Mouse (Mus musculus) hindbrain, embryonic 15.5 days (tissue): ENCODE data around the gene Atox1. TPM values are rescaled to one million over a fixed set of nuclear protein-coding genes. Genes with fewer than 3 reads are reported as not detected.
"Not testable (repeated sequence)": the region's sequence is repeated elsewhere in the genome, so short reads cannot be mapped to it uniquely, and the experiment has no call there.

ENCODE experiments used
- ATAC-seq: fragments of 200-750 bp; cut with Nextera tagmentation; 2 replicates; pipeline ENCODE4 v1.8.0; 2017; ENCODE audit warnings: low read depth, moderate number of reproducible peaks, moderate TSS enrichment; ENCODE audit not compliant: low FRiP score
- H3K27ac ChIP-seq: fragments of 300-500 bp; sonication (generic); replicated peaks from 2 replicates; pipeline ENCODE4 v1.5.1; 2015; ENCODE audit warnings: mild to moderate bottlenecking, inconsistent platforms
- H3K27me3 ChIP-seq: fragments of 300-500 bp; sonication (generic); 2 replicates; pipeline ENCODE4 v1.6.1; 2015; ENCODE audit warnings: control low read depth, inconsistent platforms
- H3K36me3 ChIP-seq: fragments of 300-500 bp; sonication (generic); 2 replicates; pipeline ENCODE4 v1.6.1; 2015; ENCODE audit warnings: control low read depth, inconsistent platforms
- H3K4me1 ChIP-seq: fragments of 300-500 bp; sonication (generic); replicated peaks from 2 replicates; pipeline ENCODE4 v1.6.1; 2015; ENCODE audit warnings: control low read depth, inconsistent platforms
- H3K4me2 ChIP-seq: fragments of 300-500 bp; sonication (generic); 2 replicates; pipeline ENCODE4 v1.6.1; 2015; ENCODE audit warnings: moderate library complexity, mild to moderate bottlenecking, inconsistent platforms
- H3K4me3 ChIP-seq: fragments of 300-500 bp; sonication (generic); 2 replicates; pipeline ENCODE4 v1.5.1; 2015; ENCODE audit warnings: mild to moderate bottlenecking, inconsistent platforms
- H3K9ac ChIP-seq: fragments of 300-500 bp; sonication (generic); 2 replicates; pipeline ENCODE4 v1.6.1; 2015; ENCODE audit warnings: inconsistent platforms
- H3K9me3 ChIP-seq: fragments of 300-500 bp; sonication (generic); 2 replicates; pipeline ENCODE4 v1.6.1; 2016; ENCODE audit warnings: control low read depth, inconsistent platforms
- whole genome bisulfite sequencing: fragments of 180-500 bp; shearing (Covaris S2); methylation state at CpG from one replicate; pipeline ENCODE4 v1.1.7; 2015; 5-methylcytosine and 5-hydroxymethylcytosine counted together
- polyA plus RNA-seq: library from polyadenylated mRNA; unstranded; fragments of >200 nt; fragmentation: Nextera tagmentation; extraction: Ambion mirVana; gene quantifications from 2 replicates; pipeline ENCODE4 v1.2.1, GENCODE M21; 2015

Gene Atox1
- polyA plus RNA-seq, 1 experiment from 2014 or later = 275 TPM

DNA sequence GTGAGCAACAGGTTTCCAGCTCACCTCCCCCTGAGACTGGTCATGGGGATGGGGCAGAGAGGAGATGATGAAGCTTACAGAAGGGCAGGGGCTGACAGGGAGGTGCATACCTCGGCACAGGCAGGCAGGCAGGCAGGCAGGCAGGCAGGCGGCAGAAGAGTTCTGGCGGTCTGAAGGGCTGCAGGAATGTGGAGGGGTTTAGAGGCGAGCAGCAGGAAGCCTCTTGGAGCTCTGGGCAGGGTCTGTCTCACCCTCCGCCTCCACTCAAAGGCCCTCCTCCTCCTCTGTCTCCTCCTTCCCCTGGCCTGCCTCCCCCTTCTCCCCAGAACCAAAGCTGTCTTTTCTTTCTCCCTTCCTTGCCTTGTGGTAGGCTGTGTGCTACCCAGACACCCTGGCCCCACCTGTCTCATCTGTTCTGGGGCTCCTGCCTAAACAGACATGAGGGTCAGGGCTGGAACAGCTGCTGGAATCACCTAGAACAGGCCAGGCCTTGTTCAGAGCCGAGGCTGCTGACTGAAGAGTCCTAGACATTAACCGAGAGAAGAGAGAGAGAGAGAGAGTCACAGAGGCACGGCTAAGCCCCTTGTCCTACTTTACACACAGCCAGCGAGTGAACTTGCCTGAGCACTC lies 41.2 kb downstream of the Atox1 start:
- Histone ChIP-seq H3K9ac (peak overlapping the region; percentile 43), H3K36me3 (no peaks in the 10 kb centered on the region), H3K9me3 (no peaks in the 10 kb centered on the region), H3K4me2 (peak overlapping the region; percentile 52), H3K4me3 (peak overlapping the region; percentile 32), H3K27me3 (no peaks in the 10 kb centered on the region), H3K4me1 (peaks cover 39% of the 10 kb centered on the region), H3K27ac (peak overlapping the region; percentile 76)
- peak; percentile 82 for ATAC-seq
- WGBS = 5% methylated on average over 8 of the region's 9 CpGs

DNA sequence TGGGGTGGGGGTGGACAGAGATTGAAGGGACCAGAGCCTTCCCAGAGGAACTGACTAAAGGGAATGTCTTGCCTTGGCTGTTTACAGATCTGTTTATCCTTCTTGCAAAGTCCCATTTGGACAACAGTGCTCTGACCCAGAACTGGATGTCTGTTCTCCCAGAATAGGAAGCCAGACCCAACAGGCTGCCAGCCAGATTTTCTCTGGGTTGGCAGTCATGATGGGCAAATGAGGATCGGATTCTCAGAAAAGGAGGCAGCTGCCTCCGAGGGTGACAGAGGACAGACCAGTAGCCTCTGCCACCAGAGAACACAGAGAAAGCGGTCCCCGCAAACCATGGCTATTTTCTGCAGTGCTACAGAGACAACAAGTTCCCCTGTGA lies 41.8 kb downstream of the Atox1 start:
- peak overlapping the region; percentile 76 for H3K27ac ChIP-seq
- no peaks in the 10 kb centered on the region for H3K9me3 ChIP-seq
- peak overlapping the region; percentile 52 for H3K4me2 ChIP-seq
- H3K4me1 ChIP-seq = peaks cover 38% of the 10 kb centered on the region
- H3K36me3 ChIP-seq = no peaks in the 10 kb centered on the region
- 2% methylated on average over 4 of the region's 4 CpGs for WGBS
- H3K27me3 ChIP-seq = no peaks in the 10 kb centered on the region
- no peak for ATAC-seq
- H3K4me3 ChIP-seq = peak overlapping the region; percentile 32
- H3K9ac ChIP-seq = peak overlapping the region; percentile 43

DNA sequence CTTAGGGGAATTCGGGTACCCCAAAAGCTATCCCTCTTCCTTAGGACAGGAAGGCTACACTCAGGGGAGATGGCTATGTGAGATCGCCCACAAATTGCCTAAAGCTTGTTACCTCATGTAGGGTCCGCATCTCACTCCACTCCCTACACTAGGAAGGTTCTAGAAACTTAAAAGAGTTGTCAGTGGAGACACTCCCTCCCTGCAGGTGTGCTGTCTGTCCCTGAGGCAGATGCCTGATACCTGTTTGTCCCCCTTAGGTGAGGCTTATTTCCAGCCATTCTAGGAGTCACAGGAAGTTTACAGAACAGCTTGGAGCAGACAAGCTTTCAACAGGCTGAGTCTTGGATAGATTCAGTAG lies 42.4 kb downstream of the Atox1 start:
- Histone ChIP-seq H3K27ac (peak overlapping the region; percentile 3; the same call in 1 of the 2 replicates), H3K9me3 (no peaks in the 10 kb centered on the region), H3K9ac (peak overlapping the region; percentile 1), H3K4me2 (peak overlapping the region; percentile 52), H3K4me1 (peaks cover 32% of the 10 kb centered on the region), H3K4me3 (peak overlapping the region; percentile 32), H3K27me3 (no peaks in the 10 kb centered on the region), H3K36me3 (no peaks in the 10 kb centered on the region)
- no peak for ATAC-seq
- 12% methylated on average over 3 of the region's 3 CpGs for WGBS

DNA sequence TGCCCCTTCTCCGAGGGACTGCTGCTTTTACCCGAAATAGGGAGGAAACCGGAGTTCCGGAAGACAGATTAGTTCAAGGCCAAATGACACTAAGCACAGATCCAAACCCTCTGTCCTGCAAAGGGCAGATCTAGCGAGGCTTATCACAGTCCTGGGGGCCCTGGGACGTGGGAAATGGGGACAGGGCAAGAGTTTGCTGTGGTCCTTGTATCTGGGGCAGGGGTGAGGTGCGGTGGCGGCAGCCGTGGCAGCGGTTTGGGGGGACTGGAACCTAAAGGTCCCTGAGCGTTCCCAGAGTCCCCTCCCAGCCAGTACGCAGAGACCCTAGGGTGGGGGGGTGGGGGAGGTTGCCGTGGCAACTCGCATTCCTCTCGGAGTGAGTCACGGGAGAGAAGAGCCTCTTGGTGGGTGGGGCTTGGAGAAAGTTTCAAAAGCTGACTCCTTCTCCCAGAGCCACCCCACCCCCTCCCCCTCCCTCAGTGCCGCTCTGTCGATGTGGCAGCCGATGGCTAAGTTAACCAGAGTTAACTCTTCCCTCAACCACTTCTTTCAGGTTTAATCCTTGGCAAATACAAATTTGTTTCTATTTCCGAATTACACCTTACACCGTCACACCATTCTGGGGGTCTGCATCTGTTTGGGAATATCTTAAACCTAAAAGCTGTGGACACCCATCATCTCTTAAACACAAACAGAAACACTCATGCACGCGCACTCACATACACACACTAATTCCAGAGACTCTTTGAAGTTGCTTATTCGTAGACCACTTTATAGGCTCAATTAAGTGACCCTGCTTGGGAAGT lies 42.9 kb downstream of the Atox1 start:
- Histone ChIP-seq H3K27me3 (no peaks in the 10 kb centered on the region), H3K4me1 (peaks cover 30% of the 10 kb centered on the region), H3K9ac (peak overlapping the region; percentile 4; the same call in 1 of the 2 replicates), H3K4me3 (peak overlapping the region; percentile 32), H3K9me3 (no peaks in the 10 kb centered on the region), H3K36me3 (no peaks in the 10 kb centered on the region), H3K4me2 (peak overlapping the region; percentile 52), H3K27ac (peak overlapping the region; percentile 55)
- WGBS = 2% methylated on average over 23 of the region's 24 CpGs
- ATAC-seq = peak; percentile 68

DNA sequence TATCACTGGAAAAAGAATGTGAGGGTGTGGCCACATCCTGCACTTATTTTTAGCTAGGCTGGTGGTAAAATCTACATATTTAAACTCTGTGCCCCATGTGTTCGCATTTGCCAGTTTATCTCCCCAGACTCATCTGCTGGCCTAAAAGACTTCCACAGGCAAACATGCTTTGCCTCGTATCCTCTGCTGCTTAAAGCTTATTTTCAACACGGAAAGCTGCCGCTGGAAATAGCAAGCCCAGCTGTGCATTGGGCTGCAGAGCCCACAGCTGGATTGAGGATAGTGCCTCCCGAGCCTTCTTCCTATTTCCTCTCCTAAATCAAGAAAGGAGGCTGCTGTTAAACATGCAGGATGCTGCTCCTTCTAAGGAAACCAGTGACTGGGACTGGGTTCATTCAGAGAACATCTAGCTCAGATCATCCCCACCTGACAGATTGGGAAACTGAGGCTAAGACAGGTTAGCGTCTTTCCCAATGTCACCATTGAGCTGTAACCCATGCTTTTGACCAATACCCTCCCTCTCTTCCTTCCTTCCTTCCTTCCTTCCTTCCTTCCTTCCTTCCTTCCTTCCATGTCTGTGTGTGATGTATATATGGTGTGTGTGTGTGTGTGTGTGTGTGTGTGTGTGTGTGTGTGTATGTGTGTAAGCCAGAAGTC lies 44.3 kb downstream of the Atox1 start:
- Histone ChIP-seq H3K9ac (no peak overlapping the region; the same call in 1 of the 2 replicates), H3K4me3 (no peak overlapping the region), H3K36me3 (no peaks in the 10 kb centered on the region), H3K9me3 (no peaks in the 10 kb centered on the region), H3K27ac (peak overlapping the region; percentile 23; the same call in 1 of the 2 replicates), H3K4me1 (peaks cover 34% of the 10 kb centered on the region), H3K4me2 (peak overlapping the region; percentile 52; the same call in 1 of the 2 replicates), H3K27me3 (no peaks in the 10 kb centered on the region)
- WGBS = 63% methylated on average over 6 of the region's 6 CpGs
- ATAC-seq = no peak

DNA sequence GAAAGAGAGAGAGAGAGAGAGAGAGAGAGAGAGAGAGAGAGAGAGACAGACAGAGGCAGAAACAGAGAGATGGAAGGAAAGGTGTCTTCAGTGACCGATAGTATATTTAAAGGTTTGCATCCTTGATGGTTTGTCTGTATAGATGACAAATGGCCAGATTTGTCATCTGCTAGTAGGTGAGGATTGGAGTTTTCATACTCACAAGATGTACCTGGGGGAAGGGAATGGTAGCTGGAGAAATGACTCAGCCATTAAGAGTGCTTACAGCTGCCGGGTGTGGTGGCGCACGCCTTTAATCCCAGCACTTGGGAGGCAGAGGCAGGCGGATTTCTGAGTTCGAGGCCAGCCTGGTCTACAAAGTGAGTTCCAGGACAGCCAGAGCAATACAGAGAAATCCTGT lies 45.3 kb downstream of the Atox1 start:
- not testable (repeated sequence) for H3K9me3 ChIP-seq, H3K4me2 ChIP-seq, H3K9ac ChIP-seq, ATAC-seq, H3K27ac ChIP-seq, H3K4me3 ChIP-seq, H3K27me3 ChIP-seq, H3K36me3 ChIP-seq
- H3K4me1 ChIP-seq = peaks cover 34% of the 10 kb centered on the region
- 96% methylated on average over 6 of the region's 6 CpGs for WGBS

DNA sequence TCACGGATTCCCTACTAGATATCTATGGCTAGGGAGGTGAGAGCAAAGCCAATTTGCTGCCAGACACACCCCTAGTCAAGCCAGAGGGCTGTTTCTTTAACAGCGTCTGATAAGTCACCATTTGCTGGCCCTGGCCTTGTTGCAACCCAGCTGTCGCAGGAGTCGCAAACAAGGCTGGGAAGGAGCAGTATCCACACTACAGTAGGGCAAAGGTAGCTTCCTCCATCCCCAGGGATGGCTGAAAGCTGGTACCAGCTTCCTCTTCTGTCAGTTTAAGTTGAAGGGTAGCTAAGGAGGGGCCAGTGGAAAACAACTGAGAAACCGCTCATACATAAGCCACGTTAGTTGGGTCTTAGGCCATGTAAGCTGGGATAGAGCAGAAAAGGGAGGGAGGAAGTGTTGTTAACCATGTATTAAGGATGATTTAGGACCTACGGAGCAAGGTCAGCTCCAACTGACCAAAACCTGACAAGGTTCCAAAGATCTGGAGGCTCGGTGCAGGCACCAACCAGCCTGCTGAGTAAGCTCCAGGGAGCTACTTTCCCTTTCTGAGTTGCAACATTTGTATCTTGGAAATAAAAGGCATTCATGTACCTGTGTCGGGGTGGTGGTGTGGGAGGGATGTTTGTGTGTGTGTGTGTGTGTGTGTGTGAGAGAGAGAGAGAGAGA lies 45.9 kb downstream of the Atox1 start:
- no peak overlapping the region for H3K27ac ChIP-seq

DNA sequence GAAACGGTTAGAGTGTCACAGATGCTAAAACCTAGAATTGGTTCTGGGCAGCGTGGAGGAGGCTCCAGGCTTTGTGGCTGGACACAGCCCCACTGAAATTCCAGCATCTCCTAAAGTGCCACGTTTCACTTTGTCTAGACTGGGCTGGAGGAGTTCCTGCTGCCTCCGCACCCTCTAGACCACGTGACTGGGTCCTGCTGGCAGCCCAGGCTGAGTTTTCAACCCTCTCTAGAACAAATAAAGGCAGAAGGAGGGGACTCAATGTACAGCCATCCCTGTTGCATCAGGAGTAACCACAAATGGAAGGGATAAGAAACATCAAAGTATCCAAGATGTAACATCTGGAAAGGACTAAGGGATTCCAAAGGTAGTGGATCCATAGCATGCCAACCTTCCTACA lies 46.7 kb downstream of the Atox1 start:
- no peak overlapping the region for H3K9ac ChIP-seq
- peaks cover 22% of the 10 kb centered on the region for H3K4me1 ChIP-seq
- no peaks in the 10 kb centered on the region for H3K9me3 ChIP-seq
- H3K27ac ChIP-seq = no peak overlapping the region
- no peak overlapping the region for H3K4me3 ChIP-seq
- no peaks in the 10 kb centered on the region for H3K36me3 ChIP-seq
- no peak overlapping the region for H3K4me2 ChIP-seq
- 71% methylated on average over 5 of the region's 5 CpGs for WGBS
- ATAC-seq = no peak
- no peaks in the 10 kb centered on the region for H3K27me3 ChIP-seq

More for the DNA sequence above, 45.9 kb downstream of the Atox1 start:
- WGBS = 71% methylated on average over 9 of the region's 9 CpGs
- ATAC-seq = no peak
- no peaks in the 10 kb centered on the region for H3K36me3 ChIP-seq
- no peak overlapping the region for H3K4me3 ChIP-seq
- H3K9ac ChIP-seq = no peak overlapping the region
- H3K9me3 ChIP-seq = no peaks in the 10 kb centered on the region
- no peaks in the 10 kb centered on the region for H3K27me3 ChIP-seq
- no peak overlapping the region for H3K4me2 ChIP-seq
- peaks cover 31% of the 10 kb centered on the region for H3K4me1 ChIP-seq

DNA sequence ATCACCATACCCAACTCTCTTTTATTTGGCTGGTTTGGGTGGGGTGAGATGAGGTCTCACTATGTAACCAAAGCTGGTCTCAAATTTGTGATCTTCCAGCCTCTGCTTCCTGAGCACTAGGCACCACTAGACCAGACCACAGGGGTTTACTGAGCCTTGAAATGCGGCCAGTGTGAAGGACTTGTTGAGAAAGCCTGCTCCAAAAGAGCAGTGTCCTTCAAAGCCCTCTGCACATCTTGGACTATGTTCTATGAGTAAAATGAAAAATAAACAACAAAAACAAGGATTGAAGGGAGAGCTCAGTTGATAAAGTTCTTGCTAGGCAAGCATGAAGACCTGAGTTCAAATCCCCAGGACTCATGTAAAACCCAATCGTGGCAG lies 47.6 kb downstream of the Atox1 start:
- H3K4me2 ChIP-seq = no peak overlapping the region
- H3K36me3 ChIP-seq = no peaks in the 10 kb centered on the region
- no peaks in the 10 kb centered on the region for H3K27me3 ChIP-seq
- peaks cover 15% of the 10 kb centered on the region for H3K4me1 ChIP-seq
- no peak overlapping the region for H3K27ac ChIP-seq
- 92% methylated on average over 2 of the region's 2 CpGs for WGBS
- ATAC-seq = no peak
- no peaks in the 10 kb centered on the region for H3K9me3 ChIP-seq
- H3K4me3 ChIP-seq = no peak overlapping the region
- H3K9ac ChIP-seq = no peak overlapping the region

DNA sequence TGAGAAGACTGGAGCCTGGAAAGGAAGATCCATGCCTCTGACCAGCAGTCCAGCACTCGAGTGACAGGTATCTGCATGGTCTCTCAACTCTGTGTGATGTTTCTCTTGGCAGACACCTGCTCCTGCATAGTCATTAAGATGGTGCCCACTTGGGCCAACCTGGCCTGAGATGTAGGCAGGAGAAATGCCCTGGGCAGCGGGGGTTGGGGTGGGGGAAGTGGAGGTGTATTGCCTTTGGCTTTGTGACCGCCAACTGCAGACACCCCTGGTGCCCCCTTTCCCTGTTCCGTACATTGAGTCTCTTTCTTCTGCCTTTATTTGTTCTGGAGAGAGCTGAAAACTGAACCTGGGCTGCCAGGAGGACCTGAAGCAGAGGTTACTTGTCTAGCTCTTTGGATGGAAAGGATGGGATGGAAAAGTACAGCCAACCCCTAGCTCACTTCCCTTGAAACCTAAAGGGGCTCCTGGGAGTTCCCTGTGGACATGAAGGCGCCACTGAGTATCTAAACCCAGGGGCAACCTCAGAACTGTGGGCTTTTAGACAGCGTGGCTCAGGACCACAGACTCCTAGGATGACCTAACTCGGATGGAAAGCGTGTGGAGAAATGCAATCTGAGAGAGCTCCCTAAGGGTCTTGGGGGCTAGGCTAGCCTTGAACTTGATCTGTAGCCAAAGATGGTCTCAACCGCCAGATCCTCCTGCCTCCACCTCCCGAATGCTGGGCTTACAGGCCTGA lies 48.2 kb downstream of the Atox1 start:
- H3K4me2 ChIP-seq = no peak overlapping the region
- peaks cover 10% of the 10 kb centered on the region for H3K4me1 ChIP-seq
- no peak overlapping the region for H3K9ac ChIP-seq
- H3K36me3 ChIP-seq = no peaks in the 10 kb centered on the region
- no peak overlapping the region for H3K27ac ChIP-seq
- no peaks in the 10 kb centered on the region for H3K9me3 ChIP-seq
- no peak for ATAC-seq
- no peaks in the 10 kb centered on the region for H3K27me3 ChIP-seq
- no peak overlapping the region for H3K4me3 ChIP-seq
- 97% methylated on average over 10 of the region's 10 CpGs for WGBS

DNA sequence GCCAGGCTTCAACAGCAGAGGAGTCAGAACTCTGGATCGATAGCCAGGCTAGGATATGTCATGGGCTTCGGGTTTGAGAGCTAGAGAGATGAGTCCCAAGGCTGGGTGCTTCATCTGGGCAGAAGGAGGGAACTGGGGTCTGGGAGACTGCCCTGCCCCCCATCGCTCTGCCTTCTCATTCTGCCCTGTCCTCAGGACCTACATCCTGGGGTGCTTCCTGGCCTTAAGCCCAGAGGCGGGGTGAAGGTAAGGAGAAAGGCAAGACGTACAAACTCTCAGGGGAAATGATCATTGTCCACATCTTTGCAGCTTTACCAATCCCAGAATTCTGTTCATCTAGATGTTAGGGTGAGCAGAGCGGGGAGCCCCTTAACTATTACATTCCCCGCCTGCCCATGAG lies 49.0 kb downstream of the Atox1 start:
- Histone ChIP-seq H3K9me3 (no peaks in the 10 kb centered on the region), H3K4me1 (0 out of 2 replicates have a peak, but pooled peaks cover 4% of the 10 kb centered on the region), H3K27ac (no peak overlapping the region), H3K9ac (no peak overlapping the region), H3K4me3 (no peak overlapping the region), H3K27me3 (no peaks in the 10 kb centered on the region), H3K36me3 (no peaks in the 10 kb centered on the region), H3K4me2 (no peak overlapping the region)
- no peak for ATAC-seq
- 83% methylated on average over 7 of the region's 7 CpGs for WGBS
